Mouse (Mus musculus): ENCODE results near the gene Cdh4.

Gene Cdh4

DNA sequence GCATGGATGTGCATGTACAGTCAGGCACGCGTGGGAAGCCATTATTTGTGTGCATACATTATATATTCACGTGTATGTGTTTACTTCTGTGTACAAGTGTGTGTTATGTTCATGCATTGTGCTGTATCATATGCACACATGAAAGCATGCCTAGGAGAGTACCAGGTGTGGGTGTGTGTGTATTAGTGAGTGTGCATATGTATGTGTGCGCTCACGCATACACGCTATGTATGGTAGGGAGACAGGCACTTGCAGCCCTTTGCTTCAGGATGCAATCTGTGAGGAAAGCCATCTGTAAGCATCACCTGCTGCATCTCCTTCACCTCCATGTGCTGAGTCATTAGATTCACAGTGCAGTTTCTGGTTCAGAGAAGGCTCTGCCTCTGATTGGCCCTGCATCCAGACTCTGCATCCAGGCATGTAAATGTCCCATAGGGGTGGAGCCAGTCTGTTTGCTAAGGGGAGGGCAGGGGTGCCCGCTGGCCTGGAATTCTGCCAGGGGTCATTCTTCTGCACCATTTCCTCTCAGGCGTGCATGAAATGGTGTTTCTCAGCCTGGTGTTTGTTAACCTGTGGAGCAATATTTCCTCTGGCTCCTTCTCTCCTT, 25.7 kb downstream of the Cdh4 start:
- DNase-seq (ENCODE audit: low spot score in 2 of 2), result no peak

- DNase-seq (ENCODE audit: low spot score in 2 of 2), result no peak
Measured at GRCm38 (mm10) chr2:179476622-179477021, 34.4 kb downstream of the Cdh4 start.

GRCm38 (mm10) chr2:179480800-179481200, 38.6 kb downstream of the Cdh4 start:
- no peak for DNase-seq (ENCODE audit: low spot score in 2 of 2)

GRCm38 (mm10) chr2:179481363-179481762, 39.1 kb downstream of the Cdh4 start:
- DNase-seq (ENCODE audit: low spot score in 2 of 2), result no peak

DNA sequence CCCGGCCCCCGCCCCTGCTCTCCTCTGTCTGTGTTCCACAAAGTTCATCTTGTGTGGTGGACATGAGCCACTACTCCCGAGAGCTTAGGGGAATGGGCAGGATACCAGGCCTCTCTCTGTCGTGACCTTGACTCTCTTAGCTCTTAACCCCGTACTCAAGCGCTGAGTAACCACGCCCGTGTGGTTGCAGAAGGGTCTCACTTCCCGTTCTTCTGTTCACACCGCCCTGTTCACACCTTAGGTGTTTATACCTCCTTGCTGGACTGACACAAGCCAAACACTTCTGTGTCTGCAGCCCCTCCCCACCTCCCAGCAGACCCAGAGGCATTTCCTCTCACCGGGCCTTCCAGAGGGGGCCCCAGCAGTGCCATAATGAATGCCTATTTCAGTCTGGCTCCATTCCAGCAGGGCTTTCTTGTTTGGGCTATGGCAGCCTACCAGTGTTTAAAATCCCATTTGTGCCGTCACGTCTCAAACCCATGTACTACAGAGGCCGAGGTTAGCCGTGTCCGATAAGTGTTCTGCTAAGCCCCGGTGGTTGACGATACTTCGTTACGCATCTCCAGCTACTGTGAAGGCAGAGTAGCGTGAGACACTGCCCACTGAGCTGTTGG, 46.4 kb downstream of the Cdh4 start:
- DNase-seq (ENCODE audit: low spot score in 2 of 2), result no peak

- no peak for DNase-seq (ENCODE audit: low spot score in 2 of 2)
Measured at GRCm38 (mm10) chr2:179491891-179492290, 49.7 kb downstream of the Cdh4 start.

DNA sequence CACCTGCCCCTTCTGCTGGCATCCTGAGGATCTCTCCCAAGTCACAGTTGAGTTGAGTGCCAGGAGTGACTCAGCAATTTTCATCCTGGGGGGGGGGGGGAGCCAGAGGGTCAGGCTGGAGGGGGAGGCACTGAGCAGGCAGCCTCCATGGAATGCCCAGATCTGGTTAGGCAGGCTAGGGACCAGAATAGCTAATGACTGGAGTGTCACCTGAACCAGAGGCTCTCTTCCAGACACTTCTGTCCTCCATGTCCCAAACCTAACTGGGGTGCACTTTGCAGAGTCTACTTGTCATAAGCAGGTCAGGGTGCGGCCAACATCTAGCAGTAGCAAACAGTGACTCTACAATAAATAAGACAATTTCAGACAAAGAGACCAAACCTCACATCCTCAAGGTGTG, 52.0 kb downstream of the Cdh4 start:
- DNase-seq (ENCODE audit: low spot score in 2 of 2), result no peak

DNA sequence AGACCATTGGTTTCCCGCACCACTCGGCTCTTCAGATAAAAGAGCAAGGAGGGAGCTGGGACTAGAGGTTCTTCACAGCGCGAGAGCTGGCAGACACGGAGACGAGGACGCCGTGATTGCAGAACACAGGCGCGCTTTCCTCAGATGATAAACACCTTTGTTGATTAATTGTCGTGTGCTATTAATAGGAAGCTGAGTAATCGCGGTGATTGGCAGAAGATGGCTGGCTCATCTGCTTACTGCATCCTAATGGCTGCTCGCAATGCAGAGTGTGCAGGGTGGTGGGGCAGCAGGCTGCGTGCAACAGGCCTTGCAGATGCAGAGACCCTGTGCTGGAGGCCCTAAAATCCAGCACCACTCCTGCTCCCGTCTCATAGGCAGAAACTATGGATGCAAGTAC, 68.2 kb downstream of the Cdh4 start:
- DNase-seq (ENCODE audit: low spot score in 2 of 2), result no peak

DNA sequence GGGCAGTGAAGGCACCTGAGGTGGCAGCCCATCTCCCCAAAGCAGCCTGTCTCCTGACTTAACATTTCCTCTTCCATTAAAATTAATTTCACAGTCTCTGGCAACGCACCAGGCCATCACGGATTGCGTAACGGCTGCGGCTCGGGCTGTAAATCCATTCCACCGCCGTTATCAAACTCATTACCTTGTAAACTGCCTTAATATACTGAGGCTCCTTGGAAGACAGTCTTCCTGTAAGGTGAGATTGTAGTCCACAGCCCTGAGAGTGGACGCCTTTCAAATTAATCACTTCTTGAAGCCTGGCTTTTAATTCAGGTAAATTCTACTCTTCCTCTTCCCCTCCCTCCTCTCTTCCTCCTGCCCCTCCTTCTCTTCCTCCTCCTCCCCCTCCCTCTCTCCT, 74.3 kb downstream of the Cdh4 start:
- DNase-seq (ENCODE audit: low spot score in 2 of 2), result no peak

GRCm38 (mm10) chr2:179518456-179519032, 76.3 kb downstream of the Cdh4 start:
- DNase-seq (ENCODE audit: low spot score in 2 of 2), result no peak

- DNase-seq (ENCODE audit: low spot score in 2 of 2), result no peak
Measured at GRCm38 (mm10) chr2:179519161-179519560, 76.9 kb downstream of the Cdh4 start.

DNA sequence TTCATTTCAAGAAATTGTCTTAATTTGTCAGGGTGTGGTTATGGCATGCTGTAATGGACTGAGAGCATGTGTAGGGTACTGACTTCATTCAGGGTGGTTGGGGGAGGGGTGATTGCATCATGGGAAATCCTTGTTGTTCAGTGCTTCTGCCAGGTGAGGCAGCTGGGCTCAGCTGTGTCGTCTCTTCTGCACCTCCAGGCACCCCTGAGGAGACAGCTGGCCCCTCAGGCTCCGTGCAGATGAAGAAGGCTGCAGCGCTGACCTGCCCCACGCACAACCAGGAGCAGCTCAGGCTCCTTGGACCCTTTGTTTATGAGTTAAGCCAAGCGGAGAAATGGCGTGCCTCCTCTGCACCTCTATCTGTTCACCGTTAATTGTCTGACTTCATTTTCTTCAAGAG, 77.7 kb downstream of the Cdh4 start:
- DNase-seq (ENCODE audit: low spot score in 2 of 2), result no peak

DNA sequence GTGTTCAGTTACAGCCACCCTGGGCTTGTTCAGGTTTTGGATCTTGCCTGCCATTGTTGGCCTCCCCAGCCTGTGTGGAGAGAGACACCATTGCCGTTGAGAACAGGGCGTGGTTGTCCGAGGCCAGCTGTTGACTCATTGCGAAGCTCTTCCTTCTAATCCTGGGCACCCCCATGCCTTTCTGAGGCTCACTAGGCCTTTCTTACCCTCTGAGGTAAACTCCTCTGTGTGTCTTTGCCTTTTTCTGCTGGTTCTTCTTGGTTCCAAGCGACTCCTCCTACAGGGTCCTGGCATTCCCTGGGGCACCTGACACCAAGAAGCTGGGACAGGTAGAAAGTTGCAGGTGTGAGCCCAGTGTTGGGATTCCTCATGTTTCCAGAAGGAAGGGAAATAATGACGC, 78.7 kb downstream of the Cdh4 start:
- DNase-seq (ENCODE audit: low spot score in 2 of 2), result no peak

DNA sequence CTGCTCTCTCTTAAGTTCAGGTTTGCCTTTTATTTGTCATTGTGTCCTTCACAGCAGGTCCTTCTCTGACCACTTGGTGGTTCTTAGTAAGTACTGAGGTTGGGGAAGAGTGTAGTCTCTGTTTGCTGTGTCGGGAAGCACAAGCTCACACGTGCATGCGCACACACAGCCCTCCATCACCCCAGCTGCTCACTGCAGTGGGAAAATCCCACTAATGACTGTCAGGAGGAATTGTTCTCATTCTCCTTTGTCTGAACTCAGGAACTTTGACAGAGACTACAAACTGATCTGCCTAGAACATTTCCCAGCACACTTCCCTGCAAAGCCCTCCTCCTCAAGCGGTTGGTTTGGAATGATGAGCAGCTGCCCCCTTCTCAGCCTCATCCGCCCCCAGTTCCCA, 79.2 kb downstream of the Cdh4 start:
- no peak for DNase-seq (ENCODE audit: low spot score in 2 of 2)

- DNase-seq (ENCODE audit: low spot score in 2 of 2), result no peak
Measured at GRCm38 (mm10) chr2:179522141-179522540, 79.9 kb downstream of the Cdh4 start.

DNA sequence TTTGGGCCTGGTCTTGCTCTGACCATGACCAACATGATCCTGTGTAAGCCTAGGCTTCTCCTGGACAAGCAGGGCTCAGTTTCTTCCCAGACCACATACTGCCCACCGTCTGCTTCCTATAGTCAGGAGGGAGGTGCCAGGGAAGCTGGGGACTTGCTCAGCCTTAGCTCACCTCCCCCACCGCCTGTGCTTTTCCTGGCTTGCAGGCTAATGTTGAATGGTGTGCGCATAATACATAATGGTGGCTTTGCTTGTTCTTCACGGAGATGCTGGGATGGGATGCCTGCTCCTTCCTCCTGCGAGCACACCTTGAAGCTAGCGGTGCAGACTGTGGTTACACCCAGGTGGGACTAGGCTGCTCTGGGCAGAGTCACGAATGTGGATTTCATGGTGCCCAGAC, 84.7 kb downstream of the Cdh4 start:
- no peak for DNase-seq (ENCODE audit: low spot score in 2 of 2)

DNA sequence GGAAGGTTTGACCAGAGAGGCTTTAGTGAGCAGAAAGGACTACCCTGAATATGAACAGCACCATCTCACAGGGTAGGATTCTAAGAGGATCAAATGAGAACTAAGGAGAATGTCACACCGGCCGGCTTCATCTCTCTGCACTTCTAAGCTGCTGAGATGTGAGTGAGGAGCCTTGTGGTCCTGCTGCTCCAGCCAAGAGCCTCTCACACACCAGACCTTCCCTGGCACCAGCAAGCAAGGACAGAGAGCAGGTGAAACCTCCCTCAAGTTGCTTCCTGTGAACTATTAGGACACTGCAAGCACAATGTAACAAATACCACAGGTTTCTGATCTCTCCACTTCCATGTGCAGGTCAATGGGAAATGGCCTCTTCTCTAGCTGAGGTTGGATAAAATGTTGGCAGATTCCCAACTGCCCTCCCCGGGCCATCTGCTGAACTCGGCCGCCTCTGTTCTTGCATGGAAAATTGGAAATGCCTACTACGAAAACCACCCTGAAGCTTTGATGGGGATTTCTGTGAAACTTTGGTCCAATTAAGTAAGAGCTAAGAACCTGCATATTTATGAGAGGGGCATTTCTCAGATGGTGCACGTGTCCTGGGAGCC, 88.3 kb downstream of the Cdh4 start:
- no peak for DNase-seq (ENCODE audit: low spot score in 2 of 2)

DNA sequence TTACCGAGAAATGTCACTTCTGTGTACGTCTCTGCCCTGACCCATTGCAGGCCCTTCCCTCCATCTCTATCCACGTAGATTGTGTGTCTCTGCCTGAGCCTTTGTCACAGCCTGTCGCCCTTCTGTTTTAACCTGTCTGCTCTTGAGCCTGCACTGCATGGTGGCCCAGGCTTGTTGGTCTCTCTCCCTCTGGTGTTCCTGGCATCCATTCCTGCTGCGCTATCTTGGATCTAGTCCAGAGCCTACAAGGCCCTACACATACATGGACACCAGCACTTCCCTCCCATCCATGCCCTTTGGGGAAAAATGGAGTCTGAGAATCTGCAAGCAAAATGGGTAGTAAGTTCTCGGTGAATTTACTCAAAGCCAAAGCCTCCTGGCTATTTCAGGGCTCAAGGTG, 91.0 kb downstream of the Cdh4 start:
- DNase-seq (ENCODE audit: low spot score in 2 of 2), result no peak

DNA sequence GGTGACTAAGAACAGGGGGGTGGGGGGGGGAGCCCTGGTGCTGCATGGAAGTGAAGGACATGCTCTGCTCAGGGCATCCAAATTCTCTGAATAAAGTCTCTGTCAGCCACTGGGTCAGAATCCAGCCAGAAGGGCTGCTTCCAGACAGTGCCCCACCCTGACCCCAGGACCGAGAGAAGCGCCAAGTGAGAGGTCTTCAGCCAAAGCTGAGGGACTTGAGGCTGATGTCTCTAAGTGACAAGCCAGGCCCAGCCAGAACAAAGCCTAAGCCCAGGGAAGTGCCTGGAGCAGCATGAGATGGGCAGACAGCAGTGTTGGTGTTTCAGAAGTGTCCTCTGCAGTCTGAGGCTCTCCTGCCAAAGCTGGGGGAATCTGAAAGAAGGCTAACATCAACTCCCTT, 91.7 kb downstream of the Cdh4 start:
- no peak for DNase-seq (ENCODE audit: low spot score in 2 of 2)

DNA sequence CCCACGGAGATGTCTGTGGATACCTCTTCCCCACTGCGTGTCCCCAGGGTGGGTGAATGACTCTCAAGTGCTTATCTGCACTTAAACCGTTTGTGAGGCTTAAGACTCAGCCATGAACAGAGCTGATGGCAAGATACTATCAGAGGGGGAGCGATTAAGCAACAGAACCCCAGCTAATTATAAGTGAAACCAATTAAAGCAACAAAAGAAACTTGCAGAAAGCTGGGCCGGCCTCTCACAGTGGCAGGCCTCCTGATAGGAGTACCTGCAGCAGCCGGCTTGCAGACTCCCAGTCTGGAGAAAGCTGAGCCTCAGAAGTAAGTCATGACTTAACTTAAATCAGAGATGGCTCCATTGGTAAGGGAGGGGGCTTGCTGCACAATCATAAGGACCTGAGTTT, 93.0 kb downstream of the Cdh4 start:
- DNase-seq (ENCODE audit: low spot score in 2 of 2), result no peak

- no peak for DNase-seq (ENCODE audit: low spot score in 2 of 2)
Measured at GRCm38 (mm10) chr2:179536762-179537161, 94.5 kb downstream of the Cdh4 start.

GRCm38 (mm10) chr2:179537390-179537789, 95.2 kb downstream of the Cdh4 start:
- no peak for DNase-seq (ENCODE audit: low spot score in 2 of 2)

- DNase-seq (ENCODE audit: low spot score in 2 of 2), result no peak
Measured at GRCm38 (mm10) chr2:179537800-179538450, 95.7 kb downstream of the Cdh4 start.

Data from spleen, postnatal 10 days (tissue).